Mouse (Mus musculus) fat pad, adult 2 months (tissue): ENCODE data around the gene Cdk14.
A peak's percentile ranks its signal among the peaks of the same experiment; 100 is the strongest.
"Not testable (repeated sequence)": the region's sequence is repeated elsewhere in the genome, so short reads cannot be mapped to it uniquely, and the experiment has no call there.

ENCODE experiments used
- DNase-seq: peaks from one replicate; pipeline ENCODE4 v3.0.0-alpha.2; 2011; ENCODE audit warnings: low read depth, low spot score; ENCODE audit errors: extremely low read depth

The Cdk14 gene

DNA sequence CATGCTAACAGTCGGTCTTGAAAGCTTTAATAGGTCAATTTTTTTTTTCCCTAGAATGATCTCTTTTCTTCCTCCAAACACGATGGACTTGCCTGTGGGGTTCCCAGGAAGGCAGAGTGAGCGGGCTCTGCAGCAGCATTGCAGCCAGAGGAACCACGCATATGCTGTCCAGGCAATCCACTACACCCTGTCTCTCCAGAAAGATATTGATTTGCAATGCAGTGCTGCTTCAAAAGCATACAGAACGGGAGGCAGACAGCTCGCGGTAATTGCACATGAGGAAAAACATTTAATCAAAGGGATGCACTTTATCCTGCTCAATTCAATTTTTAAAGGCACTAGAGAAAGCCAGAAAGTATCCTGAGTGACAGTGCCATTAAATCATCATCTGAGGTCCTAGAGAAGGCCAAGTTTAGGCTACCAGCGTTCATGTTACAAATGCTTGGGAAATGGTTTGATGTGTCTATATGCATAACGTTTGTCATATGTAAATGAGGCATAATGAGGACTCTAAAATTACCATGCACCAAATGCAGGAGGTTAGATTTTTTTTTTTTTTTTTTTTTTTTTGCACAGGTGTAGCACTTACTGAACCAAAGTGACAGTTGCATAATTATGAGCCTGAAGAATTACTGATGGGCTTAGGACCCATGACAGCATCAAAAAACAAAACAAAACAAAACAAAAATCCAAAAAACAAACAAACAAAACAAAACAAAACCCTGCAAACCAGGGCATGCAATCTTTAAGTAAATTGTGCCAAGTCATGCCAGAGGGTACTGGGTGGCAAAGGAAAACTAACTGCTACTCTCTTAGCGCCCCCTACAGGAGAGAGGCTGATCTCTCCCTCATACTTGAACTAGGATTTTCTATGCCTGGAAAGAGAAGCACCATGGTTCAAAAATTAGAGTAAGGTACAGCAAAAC, 154.0 kb downstream of the Cdk14 start:
- no peak for DNase-seq

DNA sequence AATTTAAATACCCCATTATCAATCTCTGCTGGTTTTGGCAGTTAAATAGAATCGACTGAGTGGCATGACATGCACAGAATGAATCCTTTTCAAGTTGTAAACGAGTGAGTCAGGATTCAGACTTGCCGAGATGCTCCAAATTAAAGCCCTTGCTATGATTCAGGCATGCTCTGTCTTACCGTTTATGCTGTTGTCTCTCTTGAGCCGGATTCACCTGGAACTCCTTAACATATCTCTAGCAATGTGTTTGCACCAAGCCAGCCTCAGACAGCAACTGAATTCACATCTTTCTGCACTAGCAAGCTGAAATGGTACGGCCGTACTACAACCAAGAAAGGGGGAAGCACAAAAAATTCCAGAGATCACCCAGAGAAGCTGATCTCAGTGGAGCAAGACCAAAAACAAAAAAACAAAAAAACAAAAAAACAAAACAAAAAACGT, 154.7 kb downstream of the Cdk14 start:
- DNase-seq = no peak

DNA sequence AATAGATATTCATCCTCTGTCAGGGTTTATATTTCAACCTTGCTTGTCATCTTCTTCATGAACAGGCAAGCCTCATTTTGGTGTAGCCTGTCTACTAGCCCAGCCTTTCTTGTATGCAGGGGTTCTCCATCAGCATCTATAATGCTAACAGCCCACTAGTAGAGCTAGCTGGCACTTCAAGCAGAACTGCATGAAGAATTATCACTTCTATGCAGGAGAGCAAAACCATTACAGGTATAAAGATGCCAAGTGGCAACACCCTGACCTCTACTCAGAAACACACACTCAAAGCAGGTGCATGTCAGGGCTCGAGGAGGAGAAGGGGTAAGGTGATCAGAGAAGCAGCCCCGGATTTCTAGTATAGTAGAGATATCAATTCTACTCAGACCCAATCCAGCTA, 155.4 kb downstream of the Cdk14 start:
- DNase-seq = no peak

DNA sequence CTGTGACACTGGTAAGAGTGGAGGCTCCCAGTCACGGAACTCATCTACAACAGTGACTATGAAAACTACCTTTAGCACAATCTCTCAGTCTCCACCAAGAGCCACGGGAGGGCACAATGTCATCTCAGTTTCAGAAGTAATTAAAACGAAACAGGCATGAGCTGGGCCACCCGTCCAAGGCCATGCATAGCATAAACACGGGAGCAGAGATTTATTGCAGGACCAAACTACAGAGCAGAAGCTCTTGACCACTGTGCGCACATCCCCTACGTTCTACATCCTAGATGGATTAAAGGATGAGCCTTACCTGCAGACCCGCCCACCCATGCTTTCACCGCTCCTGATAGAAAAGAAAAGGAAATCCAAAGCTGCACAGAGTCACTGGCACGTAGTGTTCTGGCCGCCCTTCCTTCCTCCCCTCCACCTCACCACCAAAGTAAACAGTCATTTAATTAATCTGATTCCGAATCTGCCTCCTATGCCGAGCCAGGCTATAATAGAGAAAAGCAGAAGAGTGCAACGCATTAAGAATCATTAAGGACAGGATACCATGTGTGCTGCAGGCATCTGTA, 158.3 kb downstream of the Cdk14 start:
- no peak for DNase-seq

DNA sequence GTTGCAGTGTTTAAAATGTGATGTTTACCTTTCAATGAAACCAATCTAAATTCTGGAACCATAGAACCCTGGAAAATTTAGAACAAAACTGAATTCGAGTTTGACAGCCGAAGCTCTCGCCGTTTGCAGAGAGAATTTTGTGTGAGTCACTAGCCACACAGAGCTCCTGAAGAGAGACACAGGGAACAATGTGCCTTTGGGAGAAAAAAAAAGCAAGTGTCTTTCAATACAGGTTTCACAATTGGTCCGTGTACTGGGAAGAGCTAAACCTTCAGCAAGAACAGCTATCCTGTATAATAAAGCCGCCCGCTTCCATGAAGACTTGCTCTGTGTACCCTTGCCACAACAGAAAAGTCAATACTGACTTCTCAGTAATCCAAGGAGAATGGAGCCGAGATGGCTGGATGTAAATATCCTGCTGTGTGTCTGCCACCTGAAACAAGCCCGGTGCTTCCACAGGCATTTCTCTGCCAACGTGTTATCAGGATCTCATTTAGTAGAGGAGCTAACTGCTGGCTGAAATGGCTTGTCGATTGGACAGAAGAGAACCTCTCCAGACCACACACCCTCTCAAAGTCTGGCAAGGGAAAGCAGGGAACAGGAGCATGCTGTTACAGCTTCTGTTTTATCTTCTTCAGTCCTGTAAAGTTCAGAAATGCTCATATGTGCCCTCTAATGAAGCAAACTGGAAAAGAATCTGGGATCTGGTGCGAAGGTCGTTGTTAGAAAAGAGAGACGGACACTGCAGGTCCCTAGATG, 159.0 kb downstream of the Cdk14 start:
- no peak for DNase-seq

DNA sequence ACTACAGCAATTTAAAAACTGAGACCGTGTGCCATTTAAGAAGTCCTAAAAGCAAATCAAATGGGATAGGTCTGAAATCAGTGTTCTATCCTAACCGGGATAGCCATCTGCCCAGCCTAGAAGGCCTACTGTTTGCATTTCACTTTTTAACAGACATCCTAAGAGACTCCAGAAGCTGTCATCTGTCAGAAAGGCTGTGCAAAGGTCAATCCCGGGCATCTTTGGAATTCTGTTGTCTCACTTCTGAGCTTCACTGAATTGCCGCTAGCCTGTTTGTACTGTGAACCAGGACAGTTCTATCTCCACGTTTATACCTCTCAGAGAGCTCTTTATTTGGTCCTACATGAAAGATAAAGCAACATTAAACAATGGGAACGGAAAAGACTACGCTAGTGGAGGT, 159.8 kb downstream of the Cdk14 start:
- no peak for DNase-seq

DNA sequence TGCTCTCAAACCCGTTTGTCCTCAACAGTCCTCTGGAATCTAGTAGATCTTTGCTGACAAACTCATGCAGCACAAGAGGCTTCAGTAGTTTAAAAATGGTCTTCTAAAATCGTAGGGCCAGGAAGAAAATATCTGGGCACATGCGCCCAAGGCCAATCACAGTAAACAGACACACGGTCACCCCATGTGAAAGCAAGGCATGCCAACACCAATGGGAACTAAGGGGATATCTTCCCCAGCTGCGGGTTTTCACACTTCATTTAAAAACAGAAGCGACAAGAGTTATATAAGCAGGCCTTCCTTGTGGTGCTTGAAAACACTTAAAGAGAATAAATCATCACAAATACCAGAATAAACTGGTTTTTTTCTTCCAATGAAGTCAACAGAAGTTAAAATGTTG, 165.7 kb downstream of the Cdk14 start:
- DNase-seq = no peak

DNA sequence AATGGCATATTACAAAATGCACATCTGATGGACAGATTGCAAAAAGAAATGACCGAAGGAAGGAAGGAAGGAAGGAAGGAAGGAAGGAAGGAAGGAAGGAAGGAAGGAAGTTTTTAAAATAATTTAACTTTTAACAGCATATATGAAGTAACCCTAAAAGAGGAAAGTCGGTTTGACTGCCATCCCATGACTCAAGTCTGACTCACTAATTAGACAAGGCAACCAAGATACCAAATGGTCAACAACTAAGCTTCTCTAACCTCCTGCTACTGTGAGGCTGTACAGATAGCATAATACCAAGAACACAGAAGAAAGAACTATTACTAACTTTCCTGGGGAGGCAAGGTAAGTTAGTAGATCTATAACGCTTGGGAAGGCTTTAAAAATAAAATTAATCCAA, 166.9 kb downstream of the Cdk14 start:
- no peak for DNase-seq

DNA sequence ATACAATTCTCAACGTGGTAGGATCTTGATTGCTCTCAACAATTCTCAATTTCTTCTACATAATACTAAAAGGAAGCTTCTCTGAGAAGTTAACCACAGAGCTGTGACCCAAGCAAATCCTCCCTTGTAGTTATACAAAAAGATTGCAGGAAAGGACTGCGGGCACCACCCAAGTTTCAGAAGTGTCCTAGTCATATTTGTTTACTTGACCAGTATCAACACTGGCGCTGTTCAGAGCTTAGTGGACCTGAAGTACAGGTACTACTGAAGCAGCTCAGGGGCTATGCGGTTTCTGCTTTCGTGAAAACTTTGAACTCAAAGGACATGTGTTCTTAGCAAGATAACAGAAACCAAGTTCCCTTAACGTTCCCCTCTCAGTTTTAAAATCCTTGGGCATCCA, 172.4 kb downstream of the Cdk14 start:
- no peak for DNase-seq

DNA sequence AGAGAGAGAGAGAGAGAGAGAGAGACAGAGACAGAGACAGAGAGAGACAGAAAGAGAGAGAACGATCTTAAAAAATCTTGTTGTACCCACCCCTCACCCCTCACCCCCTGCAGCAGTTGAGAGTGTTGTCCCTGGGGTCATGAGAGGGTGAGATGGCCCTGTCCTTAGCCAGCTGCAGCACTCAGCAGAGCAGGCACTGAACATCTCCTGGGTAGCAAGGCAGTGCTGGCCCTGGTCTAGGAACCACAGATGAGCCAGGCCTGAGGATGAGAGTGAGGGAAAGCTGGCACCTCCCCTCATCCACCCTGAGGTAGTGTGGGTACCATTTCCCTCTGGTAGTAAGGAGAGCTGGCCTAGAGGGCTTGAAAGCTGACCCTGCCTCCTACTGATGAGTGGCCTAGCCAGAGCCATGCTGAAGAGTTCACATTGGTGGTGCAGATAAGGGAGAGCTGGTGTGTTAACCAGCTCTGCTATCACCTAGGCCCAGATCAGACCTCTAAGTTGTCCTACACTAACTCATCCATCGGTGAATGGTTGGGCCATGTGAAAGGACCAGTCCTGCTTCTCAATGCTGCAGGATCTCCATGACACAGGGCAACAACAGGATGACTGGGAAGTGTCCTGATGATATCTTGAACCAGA, 173.5 kb downstream of the Cdk14 start:
- no peak for DNase-seq

DNA sequence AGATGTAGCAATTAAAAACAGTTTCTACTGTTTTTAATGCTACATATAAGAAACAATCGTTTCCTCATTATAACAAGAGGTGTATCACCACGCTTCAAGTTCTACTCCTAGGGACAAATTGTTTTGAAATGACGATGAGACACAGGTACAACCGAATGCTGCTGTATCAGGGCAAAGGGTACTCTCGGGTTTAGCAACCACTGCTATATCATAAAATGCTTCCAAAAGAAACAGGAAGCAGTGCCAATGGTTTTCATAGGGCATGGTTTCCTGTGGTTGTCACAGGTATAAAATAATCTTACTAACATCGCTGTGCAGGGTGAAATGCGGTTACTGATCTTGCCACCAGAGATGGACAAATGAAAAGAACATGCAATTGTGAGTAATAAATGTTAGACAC, 174.9 kb downstream of the Cdk14 start:
- peak; percentile 83 for DNase-seq

DNA sequence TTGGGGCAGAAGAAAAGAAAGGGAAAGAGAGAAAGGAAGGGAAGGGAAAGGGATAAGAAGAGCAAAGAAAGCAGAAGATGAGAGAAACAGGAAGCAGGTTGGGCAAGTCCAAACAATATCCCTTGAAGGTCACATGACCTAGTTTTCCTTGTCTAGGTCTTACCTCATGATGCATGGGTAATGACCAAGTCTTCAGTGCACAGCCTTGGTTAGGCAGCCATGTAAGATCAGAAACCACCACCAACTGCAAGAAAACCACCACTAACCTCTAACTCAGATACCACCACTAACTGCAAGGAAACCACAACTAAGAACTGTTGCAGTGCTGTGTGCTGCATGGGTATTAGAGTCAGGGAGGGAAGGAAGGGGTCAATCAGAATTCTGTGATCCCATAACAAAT, 176.5 kb downstream of the Cdk14 start:
- DNase-seq = no peak

DNA sequence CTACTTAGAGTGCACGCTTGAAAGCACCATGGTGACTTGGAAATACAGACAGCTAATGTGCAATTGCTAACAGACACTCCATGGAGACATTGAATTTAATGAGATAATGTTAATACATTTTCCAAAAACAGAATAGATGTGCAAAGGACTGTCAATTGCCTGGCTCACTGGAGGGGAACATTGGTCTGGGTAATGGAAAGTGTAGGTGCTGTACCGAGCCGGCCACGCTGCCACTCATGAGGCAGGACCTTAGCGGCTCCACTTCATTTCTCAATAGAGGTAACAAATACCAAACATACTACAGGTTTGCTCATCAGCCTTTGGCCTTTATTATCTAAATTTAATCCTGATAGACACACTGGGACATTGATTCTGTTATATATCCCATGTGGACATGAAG, 177.4 kb downstream of the Cdk14 start:
- no peak for DNase-seq

DNA sequence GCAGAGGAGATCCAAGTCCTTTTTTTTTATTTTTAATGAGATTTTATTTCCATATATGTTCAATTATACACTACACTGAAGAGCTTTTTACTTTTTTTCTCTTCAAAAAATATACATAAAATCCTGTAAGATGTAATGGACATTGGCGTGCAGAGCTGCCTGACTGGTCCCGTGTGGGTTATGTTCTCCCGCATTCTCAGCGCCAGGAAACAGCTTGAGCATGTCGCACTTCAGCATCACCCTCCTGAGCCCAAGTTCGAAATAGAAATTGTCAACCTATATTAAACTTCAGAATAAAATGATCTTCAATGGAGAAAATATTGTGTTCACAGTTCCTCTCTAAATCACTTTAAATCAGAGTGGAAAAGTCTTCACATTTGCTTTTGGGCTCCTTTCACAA, 179.0 kb downstream of the Cdk14 start:
- DNase-seq = no peak

DNA sequence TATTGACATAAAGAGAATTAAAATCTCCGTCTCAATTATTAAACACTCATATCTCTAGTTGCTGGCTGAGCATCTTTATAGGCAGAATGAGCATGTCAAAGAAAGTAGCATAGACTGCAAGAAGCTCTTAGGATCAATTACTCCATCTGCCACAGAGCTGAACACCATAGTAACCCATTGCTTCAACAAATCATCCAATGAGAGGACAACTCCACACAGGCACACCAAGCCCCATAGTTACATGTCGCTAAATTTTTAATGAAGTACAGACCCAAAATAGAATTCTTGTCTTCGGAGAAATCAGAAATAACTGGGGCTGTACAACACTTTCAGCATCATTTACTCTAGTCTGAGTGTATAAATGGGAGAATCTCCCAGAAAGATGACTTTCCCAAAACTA, 180.0 kb downstream of the Cdk14 start:
- no peak for DNase-seq

DNA sequence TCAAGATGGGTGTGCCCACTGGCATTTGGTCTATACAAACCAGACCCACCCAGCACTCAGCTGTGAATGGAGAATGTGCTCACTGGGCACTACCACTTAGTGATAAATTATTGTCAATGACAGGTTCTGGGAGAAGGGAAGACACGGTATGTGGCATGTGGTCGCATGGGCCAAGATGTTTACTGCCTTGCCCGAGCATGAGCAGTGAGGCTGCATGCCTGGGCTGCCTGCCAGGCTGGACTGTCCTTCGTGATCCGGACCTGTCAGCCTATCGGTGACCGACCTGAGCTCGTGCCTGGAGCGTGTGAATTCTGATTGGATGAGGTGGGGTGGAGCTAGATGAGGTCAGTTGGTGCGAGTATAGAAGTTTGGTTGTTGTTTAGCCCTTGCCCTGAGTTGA, 185.2 kb downstream of the Cdk14 start:
- not testable (repeated sequence) for DNase-seq

DNA sequence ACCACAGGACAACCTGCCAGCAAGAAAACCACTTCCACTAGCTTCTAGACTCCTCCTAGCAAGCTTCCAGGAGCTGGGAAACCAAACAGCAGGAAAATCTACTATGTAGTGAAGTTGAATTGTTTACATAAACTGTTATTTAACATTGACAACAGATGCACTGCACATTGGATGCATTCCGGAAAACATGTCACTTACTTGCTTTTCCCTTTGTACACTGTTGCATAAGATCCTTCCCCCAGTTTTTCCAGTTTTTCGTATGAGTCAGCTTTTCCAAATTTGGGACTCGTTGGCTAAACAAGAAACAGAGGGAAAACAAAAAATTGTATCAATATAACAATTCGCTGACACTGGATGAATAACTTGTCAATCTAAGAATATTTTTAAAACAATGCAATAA, 193.1 kb downstream of the Cdk14 start:
- no peak for DNase-seq

DNA sequence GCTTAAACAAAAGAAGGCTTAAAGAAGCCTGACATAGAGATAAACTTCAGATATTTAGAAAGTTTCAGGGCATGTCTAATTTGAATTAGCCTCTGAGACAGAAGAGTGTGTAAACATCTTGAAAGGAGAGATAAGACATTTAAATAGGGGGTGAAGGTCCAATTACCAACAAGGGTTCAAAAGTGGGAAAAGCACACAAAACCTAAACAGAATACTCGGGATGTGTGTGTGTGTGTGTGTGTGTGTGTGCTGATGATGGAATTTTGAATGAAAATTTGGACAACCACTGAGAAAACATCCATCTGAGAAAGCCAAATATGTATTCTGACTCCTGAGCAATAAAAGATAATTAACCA, 208.4 kb downstream of the Cdk14 start:
- DNase-seq = no peak

DNA sequence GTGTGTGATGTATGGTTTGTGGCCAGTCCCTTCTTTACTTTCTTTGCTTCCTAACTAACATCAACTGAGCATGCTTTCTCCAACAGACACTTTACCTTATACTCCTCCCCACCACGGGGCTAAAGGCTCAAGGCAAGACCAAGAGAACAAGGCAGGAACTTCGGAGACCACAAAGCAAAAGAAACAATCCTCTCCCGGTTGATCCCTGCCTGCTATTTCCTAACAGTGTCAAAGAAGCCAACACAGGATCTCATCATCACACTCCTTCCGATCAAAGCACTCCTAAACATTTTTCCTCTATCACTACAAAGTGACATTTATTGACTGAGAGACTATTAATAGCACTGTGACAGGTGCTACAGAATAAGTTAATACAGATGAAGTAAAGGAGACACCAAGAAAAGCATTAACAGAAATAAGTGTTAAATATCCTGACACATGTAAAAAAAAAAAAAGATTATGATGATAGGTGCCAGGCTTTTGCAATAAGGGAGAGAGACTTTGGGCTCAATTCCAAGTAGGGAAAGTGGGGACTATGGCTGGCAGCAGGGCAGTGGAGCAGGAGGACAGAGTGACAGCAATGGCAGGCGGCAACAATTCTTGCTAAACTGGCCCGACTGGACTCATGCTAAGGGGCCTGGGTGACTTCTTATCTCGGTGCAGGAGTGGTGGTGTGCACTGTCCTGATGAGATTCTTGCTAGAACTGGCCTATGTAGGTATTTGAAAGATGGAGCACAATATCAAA, 208.9 kb downstream of the Cdk14 start:
- peak; percentile 33 for DNase-seq

DNA sequence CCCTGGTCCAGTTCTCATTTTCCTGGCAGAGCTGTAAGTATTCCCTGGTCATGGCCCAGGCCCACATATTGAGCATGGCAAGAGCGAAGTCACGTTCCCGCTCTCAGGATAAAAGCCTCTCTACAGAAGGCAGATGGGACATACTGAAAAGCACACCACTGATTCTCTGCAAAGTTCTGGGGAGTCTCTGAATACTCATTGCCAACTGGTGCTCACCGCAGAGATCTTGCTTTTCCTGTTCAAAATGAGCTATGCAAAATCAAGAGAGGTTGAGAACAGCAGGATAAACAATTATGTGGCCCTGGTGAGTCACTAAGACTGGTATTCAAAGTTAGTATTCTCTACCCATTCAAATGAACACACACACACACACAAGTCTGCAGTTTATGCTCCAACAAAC, 212.1 kb downstream of the Cdk14 start:
- no peak for DNase-seq

DNA sequence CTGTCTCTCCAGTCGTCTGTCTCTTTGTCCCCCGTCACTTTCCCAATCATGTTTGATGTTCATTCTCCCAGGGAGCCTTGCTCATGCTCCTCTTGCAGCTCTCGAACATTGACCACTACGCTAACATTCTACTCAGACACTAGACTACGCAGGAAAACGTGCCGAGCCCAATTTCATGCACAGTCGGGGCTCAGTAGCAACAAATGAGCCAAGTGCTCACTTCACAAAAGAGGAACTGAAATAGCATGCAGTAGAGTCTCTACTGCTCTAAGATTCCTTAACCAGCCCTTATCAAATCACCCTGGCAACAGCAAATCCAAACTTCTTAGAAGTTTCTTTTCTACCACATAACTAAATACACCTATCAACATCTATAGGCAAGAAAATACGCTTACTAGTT, 214.1 kb downstream of the Cdk14 start:
- no peak for DNase-seq
